Mouse (Mus musculus) lung, adult 10 weeks (tissue): Measurements from ENCODE around the gene Fmnl2. TPM values are rescaled to one million over a fixed set of nuclear protein-coding genes. Genes with fewer than 3 reads are reported as not detected.

Experiments used
- polyA plus RNA-seq: library from polyadenylated mRNA; stranded (reverse); fragments of 350-450 nt; fragmentation: Illumina TruSeq; extraction: RNeasy Lipid Tissue Mini Kit (QIAGEN cat#74804); gene quantifications from one replicate; pipeline ENCODE4 v1.2.3, GENCODE M21; 2014; ENCODE audit warnings: low read depth, low replicate concordance; ENCODE audit not compliant: insufficient read depth

The Fmnl2 gene
- 7.5 TPM for polyA plus RNA-seq

GRCm38 (mm10) chr2:52857611-52858528 is at the start of gene Fmnl2:
TSS of gene Fmnl2 (plus strand) at chr2:52857860.

Other genes starting within 250 kb of the Fmnl2 start
- gene Cacnb4, start 181.0 kb upstream of the Fmnl2 start, polyA plus RNA-seq, result 0.06 TPM
- gene Stam2, start 115.6 kb upstream of the Fmnl2 start, polyA plus RNA-seq, result 7.5 TPM